Mouse (Mus musculus) CH12.LX (cell line): ENCODE data around the gene Slc39a1.

Experiments
- CTCF ChIP-seq, 2 experiments: IDR thresholded peaks in 1 of 2; conservative IDR thresholded peaks in 1 of 2; 2 replicates each; pipeline ENCODE4 v1.5.1; 2011 to 2012; ENCODE audit warnings: low read depth in 2 of 2, low read length in 2 of 2, improper control_type of control experiment in 1 of 2, inconsistent platforms in 1 of 2, mild to moderate bottlenecking in 1 of 2, moderate library complexity in 1 of 2
- MAX ChIP-seq: IDR thresholded peaks from 2 replicates; pipeline ENCODE4 v1.6.1; 2011; ENCODE audit warnings: low read length, improper control_type of control experiment
- NRF1 ChIP-seq: IDR thresholded peaks from 2 replicates; pipeline ENCODE4 v1.6.1; 2014; ENCODE audit warnings: low read depth, mild to moderate bottlenecking, inconsistent platforms, low read length, improper control_type of control experiment, moderate library complexity
- POLR2A ChIP-seq: IDR thresholded peaks from 2 replicates; pipeline ENCODE4 v1.6.1; 2011; ENCODE audit warnings: low read depth, mild to moderate bottlenecking, improper control_type of control experiment, low read length

DNA sequence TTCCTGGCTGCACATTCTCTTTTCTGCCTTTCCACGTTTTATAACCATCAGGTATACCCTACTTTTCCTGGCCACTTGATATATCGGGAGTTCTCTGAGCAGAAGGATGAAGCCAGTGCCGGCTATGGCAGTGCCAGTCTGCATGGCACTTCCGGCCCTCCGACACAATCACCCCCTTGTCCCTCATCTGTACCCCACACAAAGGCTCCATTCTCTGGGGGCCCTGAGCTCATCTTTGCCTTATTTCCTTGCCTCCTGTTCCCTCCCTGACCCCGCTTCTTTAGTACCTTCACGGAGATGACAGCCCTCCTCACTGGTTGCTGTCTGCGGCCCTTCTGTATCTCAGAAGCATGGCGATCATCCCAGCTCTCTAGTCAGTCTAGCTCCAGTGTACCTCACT lies 32.7 kb downstream of the Slc39a1 start:
- no peak for TF ChIP-seq MAX
- TF ChIP-seq CTCF (conservative IDR thresholded peaks at IDR 0.05 in 1 of 2, IDR thresholded peaks at IDR 0.05 in 1 of 2; ENCODE audit: low read depth in 2 of 2, low read length in 2 of 2) = no peak
- no peak for TF ChIP-seq POLR2A
- no peak for TF ChIP-seq NRF1
